Mouse (Mus musculus) macrophage (primary cell): ENCODE results near the gene Emc7. TPM values are rescaled to one million over a fixed set of nuclear protein-coding genes. Genes with fewer than 3 reads are reported as not detected.

Source experiments
- H3K27ac ChIP-seq: fragments of 350-480 bp; formaldehyde crosslinking; 2 replicates; pipeline ENCODE4 v1.9.0; 2021
- H3K36me3 ChIP-seq: fragments of 350-480 bp; formaldehyde crosslinking; 2 replicates; pipeline ENCODE4 v1.9.0; 2021; ENCODE audit errors: inconsistent target
- H3K4me3 ChIP-seq: fragments of 350-480 bp; formaldehyde crosslinking; 2 replicates; pipeline ENCODE4 v1.9.0; 2021; ENCODE audit errors: inconsistent target
- H3K79me2 ChIP-seq: fragments of 350-480 bp; formaldehyde crosslinking; 2 replicates; pipeline ENCODE4 v1.9.0; 2021; ENCODE audit errors: inconsistent target
- WGBS: methylation state at CpG from one replicate; pipeline ENCODE4 v1.1.7; 2026; ENCODE audit warnings: inconsistent platforms; ENCODE audit not compliant: missing documents; 5-methylcytosine and 5-hydroxymethylcytosine counted together
- polyA plus RNA-seq: library from polyadenylated mRNA; stranded (reverse); fragments of 250-400 nt; gene quantifications from 3 replicates; pipeline ENCODE4 v1.2.4, GENCODE M21; 2018; ENCODE audit warnings: inconsistent platforms

The Emc7 gene
- polyA plus RNA-seq, 1 experiment from 2014 or later, result 22.4 TPM

DNA sequence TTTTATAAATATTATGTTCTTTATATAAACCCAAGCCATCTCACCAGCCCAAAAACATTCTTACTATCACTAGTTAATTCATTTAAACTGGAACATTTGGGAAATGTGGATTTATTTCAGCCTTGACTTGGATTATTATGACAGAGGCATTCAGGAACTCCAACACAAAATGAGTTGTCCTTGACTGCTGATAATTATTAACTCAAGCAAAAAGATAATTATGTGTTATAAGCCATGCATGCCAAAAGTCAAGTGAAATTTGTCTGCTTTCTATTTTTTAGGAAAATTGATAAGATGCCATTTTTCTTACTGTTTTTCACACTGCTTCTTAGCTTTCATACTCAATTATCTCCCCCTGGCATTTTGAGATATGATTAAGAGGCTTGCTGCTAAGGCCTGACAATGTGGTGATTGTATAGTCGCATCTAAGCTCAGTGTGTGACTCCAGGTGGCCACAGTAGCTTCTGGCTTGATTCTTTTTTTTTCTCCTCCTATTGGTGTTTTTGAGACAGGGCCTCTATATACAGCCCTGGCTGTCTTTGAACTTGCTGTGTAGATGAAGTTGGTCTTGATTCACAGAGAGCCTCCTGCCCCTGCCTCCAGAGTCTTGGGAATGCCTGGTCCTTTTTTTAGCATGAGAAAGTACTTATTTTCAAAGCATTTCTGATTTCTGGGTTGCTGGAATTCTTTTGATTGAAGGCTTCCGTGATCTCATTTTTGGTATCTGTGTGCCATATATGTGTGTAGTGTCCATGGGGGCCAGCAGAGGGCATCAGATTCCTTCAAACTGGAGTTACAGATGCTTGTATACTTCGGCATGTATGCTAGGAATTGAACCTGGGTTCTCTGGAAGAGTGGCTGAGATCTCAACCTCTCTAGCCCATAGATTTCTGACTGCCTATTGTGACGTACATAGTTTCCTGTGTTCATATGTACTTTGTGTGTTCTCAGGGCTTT is 66.0 kb downstream of the Emc7 start:
- Histone ChIP-seq H3K79me2 (no peaks in the 10 kb centered on the region), H3K36me3 (no peaks in the 10 kb centered on the region), H3K27ac (no peak overlapping the region), H3K4me3 (no peak overlapping the region)
- 89% methylated on average over 4 of the region's 4 CpGs for WGBS

Other genes with a start within 250 kb of the Emc7 start
- gene Lpcat4, start 215.5 kb upstream of the Emc7 start, polyA plus RNA-seq, result 1.1 to 3.9 TPM (median 1.3 TPM) in 3 replicates
- gene Nutm1, start 195.7 kb upstream of the Emc7 start, polyA plus RNA-seq, result not detected in 3 replicates
- 25.1 to 47.5 TPM (median 39.2 TPM) in 3 replicates for gene Nop10, start 193.1 kb upstream of the Emc7 start, polyA plus RNA-seq
- gene Slc12a6, start 189.2 kb upstream of the Emc7 start, polyA plus RNA-seq, result 52.8 to 66.8 TPM (median 65.3 TPM) in 3 replicates
- gene Gm21985, start 188.7 kb upstream of the Emc7 start, polyA plus RNA-seq, result 2.3 to 3.1 TPM (median 2.4 TPM) in 3 replicates
- gene Emc4, start 87.0 kb upstream of the Emc7 start, polyA plus RNA-seq, result 56.0 to 89.0 TPM (median 56.6 TPM) in 3 replicates
- 17.2 to 23.4 TPM (median 22.4 TPM) in 3 replicates for gene Katnbl1, start 75.8 kb upstream of the Emc7 start, polyA plus RNA-seq
- not detected in 3 replicates for gene Chrm5, start 25.8 kb downstream of the Emc7 start, polyA plus RNA-seq
- gene Aven, start 38.0 kb downstream of the Emc7 start, polyA plus RNA-seq, result 6.6 to 10.9 TPM (median 10.6 TPM) in 3 replicates